Mouse (Mus musculus): Measurements from ENCODE around the gene Nck2. TPM values are rescaled to one million over a fixed set of nuclear protein-coding genes. Genes with fewer than 3 reads are reported as not detected.

The Nck2 gene
- polyA plus RNA-seq, 1 experiment from 2014 or later: 41.7 TPM

- H3K36me3 ChIP-seq (ENCODE audit: control insufficient read depth, insufficient read depth, low read length): no peaks in the 10 kb centered on the region
- 78% methylated on average over 9 of the region's 9 CpGs for WGBS
- no peak overlapping the region for H3K4me2 ChIP-seq (ENCODE audit: low read depth)
- DNase-seq (ENCODE audit: low spot score): no peak
- H3K27ac ChIP-seq (ENCODE audit: low read depth, low read length): no peak overlapping the region
- no peak overlapping the region for H3K9ac ChIP-seq (ENCODE audit: low read length)
- peaks cover 18% of the 10 kb centered on the region for H3K4me1 ChIP-seq (ENCODE audit: control insufficient read depth, insufficient read depth, low read length)
- no peaks in the 10 kb centered on the region for H3K27me3 ChIP-seq (ENCODE audit: control insufficient read depth, insufficient read depth, low read length)
- no peak for ATAC-seq (ENCODE audit: insufficient read depth, low FRiP score, low TSS enrichment)
- H3K4me3 ChIP-seq (ENCODE audit: low read depth, low read length): no peak overlapping the region
- no peaks in the 10 kb centered on the region for H3K9me3 ChIP-seq (ENCODE audit: control insufficient read depth, low read length)
Observed at GRCm38 (mm10) chr1:43485204-43485603, 40.8 kb downstream of the Nck2 start.

GRCm38 (mm10) chr1:43486500-43486899 lies 42.1 kb downstream of the Nck2 start:
- no peak overlapping the region for H3K27ac ChIP-seq (ENCODE audit: low read depth, low read length)
- peaks cover 18% of the 10 kb centered on the region for H3K4me1 ChIP-seq (ENCODE audit: control insufficient read depth, insufficient read depth, low read length)
- no peak for ATAC-seq (ENCODE audit: insufficient read depth, low FRiP score, low TSS enrichment)
- no peak overlapping the region for H3K4me2 ChIP-seq (ENCODE audit: low read depth)
- WGBS: 71% methylated on average over 3 of the region's 3 CpGs
- H3K9me3 ChIP-seq (ENCODE audit: control insufficient read depth, low read length): no peaks in the 10 kb centered on the region
- H3K4me3 ChIP-seq (ENCODE audit: low read depth, low read length): no peak overlapping the region
- H3K36me3 ChIP-seq (ENCODE audit: control insufficient read depth, insufficient read depth, low read length): no peaks in the 10 kb centered on the region
- no peak for DNase-seq (ENCODE audit: low spot score)
- H3K9ac ChIP-seq (ENCODE audit: low read length): no peak overlapping the region
- no peaks in the 10 kb centered on the region for H3K27me3 ChIP-seq (ENCODE audit: control insufficient read depth, insufficient read depth, low read length)

DNA sequence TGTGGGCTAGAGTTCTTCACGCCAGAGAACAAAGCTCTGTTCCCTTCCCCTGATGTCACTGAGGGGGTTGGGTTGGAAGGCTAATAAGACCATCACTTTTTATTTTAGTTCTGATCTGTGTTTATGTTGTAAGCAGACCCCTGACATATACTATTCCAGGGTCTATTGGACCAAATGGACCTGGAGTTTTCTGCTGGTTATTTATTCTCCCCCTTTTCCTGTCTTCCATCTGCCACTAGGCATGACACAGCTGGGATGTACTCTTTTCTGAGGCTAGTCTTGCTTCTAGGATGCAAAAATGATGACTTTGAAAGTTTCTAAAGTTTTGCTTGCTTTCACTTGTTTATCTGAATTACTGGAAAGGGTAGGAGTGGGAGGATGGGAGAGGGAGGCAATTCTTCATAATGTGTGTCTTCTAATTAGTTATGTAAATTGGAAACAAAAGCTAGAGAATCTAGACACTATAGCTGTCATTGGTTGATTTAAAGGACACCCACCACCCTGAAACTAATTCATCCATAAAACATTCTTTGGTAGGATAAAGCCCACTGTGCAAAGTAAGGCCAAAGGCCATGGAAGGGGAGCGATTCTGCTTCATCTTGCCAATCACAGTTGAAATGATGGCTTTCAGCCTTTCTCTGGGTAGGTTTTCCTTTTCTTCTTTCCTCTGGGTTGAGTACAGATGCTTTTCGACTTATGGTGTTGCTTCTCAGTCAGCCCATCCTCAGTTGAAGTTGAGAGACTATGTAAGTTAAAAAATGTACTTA lies 42.8 kb downstream of the Nck2 start:
- no peak overlapping the region for H3K4me3 ChIP-seq (ENCODE audit: low read depth, low read length)
- WGBS: 30% methylated on average over 3 of the region's 3 CpGs
- no peaks in the 10 kb centered on the region for H3K27me3 ChIP-seq (ENCODE audit: control insufficient read depth, insufficient read depth, low read length)
- no peaks in the 10 kb centered on the region for H3K36me3 ChIP-seq (ENCODE audit: control insufficient read depth, insufficient read depth, low read length)
- no peaks in the 10 kb centered on the region for H3K9me3 ChIP-seq (ENCODE audit: control insufficient read depth, low read length)
- H3K4me2 ChIP-seq (ENCODE audit: low read depth): no peak overlapping the region
- no peak overlapping the region for H3K27ac ChIP-seq (ENCODE audit: low read depth, low read length)
- peaks cover 18% of the 10 kb centered on the region for H3K4me1 ChIP-seq (ENCODE audit: control insufficient read depth, insufficient read depth, low read length)
- no peak for DNase-seq (ENCODE audit: low spot score)
- peak; percentile 62; the same call in 1 of the 2 replicates for ATAC-seq (ENCODE audit: insufficient read depth, low FRiP score, low TSS enrichment)
- no peak overlapping the region for H3K9ac ChIP-seq (ENCODE audit: low read length)

GRCm38 (mm10) chr1:43489311-43489710 lies 44.9 kb downstream of the Nck2 start:
- H3K36me3 ChIP-seq (ENCODE audit: control insufficient read depth, insufficient read depth, low read length): no peaks in the 10 kb centered on the region
- no peak overlapping the region for H3K4me2 ChIP-seq (ENCODE audit: low read depth)
- H3K9ac ChIP-seq (ENCODE audit: low read length): no peak overlapping the region
- H3K27me3 ChIP-seq (ENCODE audit: control insufficient read depth, insufficient read depth, low read length): no peaks in the 10 kb centered on the region
- DNase-seq (ENCODE audit: low spot score) (no peak), ATAC-seq (ENCODE audit: insufficient read depth, low FRiP score, low TSS enrichment) (no peak)
- no peak overlapping the region for H3K27ac ChIP-seq (ENCODE audit: low read depth, low read length)
- H3K4me1 ChIP-seq (ENCODE audit: control insufficient read depth, insufficient read depth, low read length): peaks cover 18% of the 10 kb centered on the region
- H3K4me3 ChIP-seq (ENCODE audit: low read depth, low read length): no peak overlapping the region
- H3K9me3 ChIP-seq (ENCODE audit: control insufficient read depth, low read length): no peaks in the 10 kb centered on the region

DNA sequence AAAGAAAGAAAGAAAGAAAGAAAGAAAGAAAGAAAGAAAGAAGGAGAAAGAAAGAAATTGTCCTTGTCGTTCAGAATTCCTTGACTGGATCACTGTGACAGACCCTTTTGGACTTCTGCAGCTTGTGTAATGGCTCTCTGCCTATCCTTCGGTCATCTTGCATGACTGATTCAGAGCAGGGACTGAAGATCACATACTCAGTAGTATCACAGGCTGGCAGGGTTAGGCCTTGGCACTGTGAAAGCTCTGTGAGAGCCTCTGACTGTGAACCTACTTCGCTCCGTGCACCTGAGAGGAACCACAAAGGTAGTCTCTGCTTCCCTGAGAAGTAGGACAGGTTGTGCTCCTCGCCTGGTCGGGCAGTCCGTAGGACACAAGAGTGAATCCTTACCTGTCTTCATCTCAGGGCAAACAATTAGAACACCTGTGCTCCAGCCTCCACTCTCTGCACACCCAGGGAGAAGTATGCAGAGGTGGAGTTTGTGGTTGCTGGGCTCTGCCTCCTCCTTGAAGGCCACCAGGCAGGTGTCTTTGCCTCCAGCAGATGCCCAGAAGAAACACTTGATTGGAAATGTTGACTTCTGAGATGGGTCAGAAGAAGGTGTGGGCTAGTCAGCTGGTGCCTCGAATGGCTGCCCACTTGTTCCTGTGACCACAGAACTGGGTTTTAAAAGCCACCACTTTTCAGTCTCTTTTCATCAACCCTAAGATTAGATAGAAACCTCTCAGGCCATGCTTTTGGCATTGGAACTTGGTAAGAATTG lies 47.3 kb downstream of the Nck2 start:
- H3K4me1 ChIP-seq (ENCODE audit: control insufficient read depth, insufficient read depth, low read length): peaks cover 11% of the 10 kb centered on the region
- H3K4me2 ChIP-seq (ENCODE audit: low read depth): no peak overlapping the region
- ATAC-seq (ENCODE audit: insufficient read depth, low FRiP score, low TSS enrichment) (no peak), DNase-seq (ENCODE audit: low spot score) (no peak)
- no peak overlapping the region for H3K4me3 ChIP-seq (ENCODE audit: low read depth, low read length)
- no peaks in the 10 kb centered on the region for H3K9me3 ChIP-seq (ENCODE audit: control insufficient read depth, low read length)
- H3K9ac ChIP-seq (ENCODE audit: low read length): no peak overlapping the region
- no peak overlapping the region for H3K27ac ChIP-seq (ENCODE audit: low read depth, low read length)
- WGBS: 93% methylated on average over 8 of the region's 8 CpGs
- H3K27me3 ChIP-seq (ENCODE audit: control insufficient read depth, insufficient read depth, low read length): no peaks in the 10 kb centered on the region
- H3K36me3 ChIP-seq (ENCODE audit: control insufficient read depth, insufficient read depth, low read length): no peaks in the 10 kb centered on the region

- 93% methylated on average over 3 of the region's 3 CpGs for WGBS
- Histone ChIP-seq H3K9me3 (ENCODE audit: control insufficient read depth, low read length) (no peaks in the 10 kb centered on the region), H3K4me1 (ENCODE audit: control insufficient read depth, insufficient read depth, low read length) (peaks cover 8% of the 10 kb centered on the region), H3K4me2 (ENCODE audit: low read depth) (no peak overlapping the region), H3K36me3 (ENCODE audit: control insufficient read depth, insufficient read depth, low read length) (no peaks in the 10 kb centered on the region), H3K27me3 (ENCODE audit: control insufficient read depth, insufficient read depth, low read length) (no peaks in the 10 kb centered on the region), H3K9ac (ENCODE audit: low read length) (no peak overlapping the region), H3K27ac (ENCODE audit: low read depth, low read length) (no peak overlapping the region), H3K4me3 (ENCODE audit: low read depth, low read length) (no peak overlapping the region)
- no peak for DNase-seq (ENCODE audit: low spot score)
- ATAC-seq (ENCODE audit: insufficient read depth, low FRiP score, low TSS enrichment): no peak
Observed at GRCm38 (mm10) chr1:43492803-43493437, 48.5 kb downstream of the Nck2 start.

- Histone ChIP-seq H3K9me3 (ENCODE audit: control insufficient read depth, low read length) (no peaks in the 10 kb centered on the region), H3K27me3 (ENCODE audit: control insufficient read depth, insufficient read depth, low read length) (no peaks in the 10 kb centered on the region), H3K4me1 (ENCODE audit: control insufficient read depth, insufficient read depth, low read length) (peaks cover 7% of the 10 kb centered on the region; the same call in 1 of the 2 replicates), H3K9ac (ENCODE audit: low read length) (no peak overlapping the region), H3K36me3 (ENCODE audit: control insufficient read depth, insufficient read depth, low read length) (no peaks in the 10 kb centered on the region), H3K4me3 (ENCODE audit: low read depth, low read length) (no peak overlapping the region), H3K4me2 (ENCODE audit: low read depth) (no peak overlapping the region), H3K27ac (ENCODE audit: low read depth, low read length) (no peak overlapping the region)
- ATAC-seq (ENCODE audit: insufficient read depth, low FRiP score, low TSS enrichment): no peak
- DNase-seq (ENCODE audit: low spot score): no peak
- 72% methylated on average over 4 of the region's 4 CpGs for WGBS
Observed at GRCm38 (mm10) chr1:43496051-43496450, 51.7 kb downstream of the Nck2 start.

DNA sequence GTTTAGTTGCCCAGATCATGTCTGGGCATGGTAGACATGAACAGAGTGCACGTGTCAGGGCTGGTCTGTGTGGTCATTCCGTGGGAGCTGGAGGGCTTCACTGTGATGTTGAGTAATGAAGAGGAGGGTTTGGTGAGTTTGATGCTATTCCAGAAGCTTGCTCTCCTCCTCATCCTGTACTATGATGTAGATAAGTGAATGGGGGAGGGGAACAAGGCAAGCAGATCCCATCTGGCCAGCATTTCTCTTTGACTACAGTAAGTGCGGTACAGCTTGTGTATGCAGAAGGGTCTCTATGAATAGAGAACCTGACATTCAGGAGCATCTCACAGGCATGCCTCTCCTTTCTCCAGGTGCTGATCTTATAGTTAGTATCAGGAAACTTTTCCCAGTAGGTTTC lies 52.6 kb downstream of the Nck2 start:
- ATAC-seq (ENCODE audit: insufficient read depth, low FRiP score, low TSS enrichment) (no peak), DNase-seq (ENCODE audit: low spot score) (no peak)
- 86% methylated on average over 3 of the region's 3 CpGs for WGBS
- Histone ChIP-seq H3K9me3 (ENCODE audit: control insufficient read depth, low read length) (no peaks in the 10 kb centered on the region), H3K27me3 (ENCODE audit: control insufficient read depth, insufficient read depth, low read length) (no peaks in the 10 kb centered on the region), H3K36me3 (ENCODE audit: control insufficient read depth, insufficient read depth, low read length) (no peaks in the 10 kb centered on the region), H3K4me3 (ENCODE audit: low read depth, low read length) (no peak overlapping the region), H3K27ac (ENCODE audit: low read depth, low read length) (no peak overlapping the region), H3K4me1 (ENCODE audit: control insufficient read depth, insufficient read depth, low read length) (peaks cover 11% of the 10 kb centered on the region), H3K4me2 (ENCODE audit: low read depth) (no peak overlapping the region), H3K9ac (ENCODE audit: low read length) (no peak overlapping the region)
